Mouse (Mus musculus) limb, embryonic 15.5 days (tissue): ENCODE results near the gene Ttc6. TPM values are rescaled to one million over a fixed set of nuclear protein-coding genes. Genes with fewer than 3 reads are reported as not detected.

Experiments used
- ATAC-seq: fragments of 200-750 bp; cut with Nextera tagmentation; 2 replicates; pipeline ENCODE4 v1.8.0; 2017; ENCODE audit warnings: low read depth, moderate TSS enrichment; ENCODE audit not compliant: insufficient number of reproducible peaks, low FRiP score, low TSS enrichment
- H3K27ac ChIP-seq: fragments of 300-500 bp; sonication (generic); 2 replicates; pipeline ENCODE4 v1.5.1; 2015; ENCODE audit warnings: moderate library complexity, mild to moderate bottlenecking, inconsistent platforms
- H3K27me3 ChIP-seq: fragments of 300-500 bp; sonication (generic); 2 replicates; pipeline ENCODE4 v1.6.1; 2015; ENCODE audit warnings: inconsistent platforms
- H3K36me3 ChIP-seq: fragments of 300-500 bp; sonication (generic); 2 replicates; pipeline ENCODE4 v1.6.1; 2015; ENCODE audit warnings: inconsistent platforms
- H3K4me1 ChIP-seq: fragments of 300-500 bp; sonication (generic); 2 replicates; pipeline ENCODE4 v1.6.1; 2015; ENCODE audit warnings: inconsistent platforms
- H3K4me2 ChIP-seq: fragments of 300-500 bp; sonication (generic); 2 replicates; pipeline ENCODE4 v1.6.1; 2015; ENCODE audit warnings: mild to moderate bottlenecking, inconsistent platforms
- H3K4me3 ChIP-seq: fragments of 300-500 bp; sonication (generic); 2 replicates; pipeline ENCODE4 v1.5.1; 2015; ENCODE audit warnings: mild to moderate bottlenecking, inconsistent platforms
- H3K9ac ChIP-seq: fragments of 300-500 bp; sonication (generic); 2 replicates; pipeline ENCODE4 v1.6.1; 2015; ENCODE audit warnings: inconsistent platforms
- H3K9me3 ChIP-seq: fragments of 300-500 bp; sonication (generic); 2 replicates; pipeline ENCODE4 v1.6.1; 2016; ENCODE audit warnings: inconsistent platforms
- WGBS: fragments of 180-500 bp; shearing (Covaris S2); methylation state at CpG from one replicate; pipeline ENCODE4 v1.1.7; 2015; 5-methylcytosine and 5-hydroxymethylcytosine counted together
- polyA plus RNA-seq: library from polyadenylated mRNA; unstranded; fragments of >200 nt; fragmentation: Nextera tagmentation; extraction: Ambion mirVana; gene quantifications from 2 replicates; pipeline ENCODE4 v1.2.1, GENCODE M21; 2015

The Ttc6 gene
- polyA plus RNA-seq, 1 experiment from 2014 or later: 0.29 TPM

GRCm38 (mm10) chr12:57538588-57539550 lies 25.0 kb upstream of the Ttc6 start:
- ATAC-seq: no peak
- no peaks in the 10 kb centered on the region for H3K36me3 ChIP-seq
- peaks cover 38% of the 10 kb centered on the region for H3K4me1 ChIP-seq
- under 1% methylated on average over 63 of the region's 63 CpGs for WGBS
- H3K4me3 ChIP-seq: peak overlapping the region; percentile 31
- peak overlapping the region; percentile 49 for H3K4me2 ChIP-seq
- no peak overlapping the region for H3K27ac ChIP-seq
- no peaks in the 10 kb centered on the region for H3K9me3 ChIP-seq
- H3K27me3 ChIP-seq: peaks cover 85% of the 10 kb centered on the region
- no peak overlapping the region for H3K9ac ChIP-seq

- Histone ChIP-seq H3K4me2 (no peak overlapping the region), H3K4me1 (peaks cover 37% of the 10 kb centered on the region), H3K4me3 (peak overlapping the region; percentile 31), H3K9ac (no peak overlapping the region), H3K9me3 (no peaks in the 10 kb centered on the region), H3K27me3 (peaks cover 83% of the 10 kb centered on the region), H3K27ac (no peak overlapping the region), H3K36me3 (no peaks in the 10 kb centered on the region)
- ATAC-seq: no peak
- 3% methylated on average over 10 of the region's 10 CpGs for WGBS
These were observed 24.3 kb upstream of the Ttc6 start for GRCm38 (mm10) chr12:57539551-57539985.

- Histone ChIP-seq H3K4me2 (no peak overlapping the region), H3K9me3 (no peaks in the 10 kb centered on the region), H3K4me3 (no peak overlapping the region), H3K27me3 (peaks cover 82% of the 10 kb centered on the region), H3K27ac (no peak overlapping the region), H3K36me3 (no peaks in the 10 kb centered on the region), H3K9ac (no peak overlapping the region), H3K4me1 (peaks cover 41% of the 10 kb centered on the region)
- WGBS: 9% methylated on average over 6 of the region's 6 CpGs
- ATAC-seq: no peak
These were observed 22.8 kb upstream of the Ttc6 start for GRCm38 (mm10) chr12:57541118-57541517.

- ATAC-seq: no peak
- H3K4me3 ChIP-seq: peak overlapping the region; percentile 17
These were observed 21.8 kb upstream of the Ttc6 start for GRCm38 (mm10) chr12:57541931-57542745.

GRCm38 (mm10) chr12:57542746-57543626 lies 20.9 kb upstream of the Ttc6 start:
- H3K9me3 ChIP-seq: no peaks in the 10 kb centered on the region
- H3K27ac ChIP-seq: no peak overlapping the region
- peak overlapping the region; percentile 17 for H3K4me3 ChIP-seq
- 2% methylated on average over 63 of the region's 63 CpGs for WGBS
- H3K4me1 ChIP-seq: peaks cover 50% of the 10 kb centered on the region
- peaks cover 85% of the 10 kb centered on the region for H3K27me3 ChIP-seq
- peak overlapping the region; percentile 15 for H3K4me2 ChIP-seq
- no peak for ATAC-seq
- H3K9ac ChIP-seq: no peak overlapping the region
- no peaks in the 10 kb centered on the region for H3K36me3 ChIP-seq

More at GRCm38 (mm10) chr12:57541931-57542745, 21.8 kb upstream of the Ttc6 start:
- no peaks in the 10 kb centered on the region for H3K9me3 ChIP-seq
- H3K9ac ChIP-seq: no peak overlapping the region
- H3K36me3 ChIP-seq: no peaks in the 10 kb centered on the region
- H3K27ac ChIP-seq: no peak overlapping the region
- peak overlapping the region; percentile 15; the same call in 1 of the 2 replicates for H3K4me2 ChIP-seq
- 2% methylated on average over 46 of the region's 46 CpGs for WGBS
- H3K4me1 ChIP-seq: peaks cover 50% of the 10 kb centered on the region
- H3K27me3 ChIP-seq: peaks cover 82% of the 10 kb centered on the region

GRCm38 (mm10) chr12:57543627-57543991 lies 20.3 kb upstream of the Ttc6 start:
- H3K4me2 ChIP-seq: no peak overlapping the region; the same call in 1 of the 2 replicates
- ATAC-seq: no peak
- H3K9ac ChIP-seq: no peak overlapping the region
- 4% methylated on average over 10 of the region's 10 CpGs for WGBS
- no peaks in the 10 kb centered on the region for H3K9me3 ChIP-seq
- 0 out of 2 replicates have a peak overlapping the region, but pooled peaks have one; percentile 17 for H3K4me3 ChIP-seq
- H3K27ac ChIP-seq: no peak overlapping the region
- peaks cover 85% of the 10 kb centered on the region for H3K27me3 ChIP-seq
- H3K36me3 ChIP-seq: no peaks in the 10 kb centered on the region
- peaks cover 50% of the 10 kb centered on the region for H3K4me1 ChIP-seq

GRCm38 (mm10) chr12:57544641-57545370 lies 19.1 kb upstream of the Ttc6 start:
- no peak overlapping the region for H3K27ac ChIP-seq
- peak overlapping the region; percentile 93 for H3K4me2 ChIP-seq
- peaks cover 49% of the 10 kb centered on the region for H3K4me1 ChIP-seq
- H3K9ac ChIP-seq: no peak overlapping the region
- ATAC-seq: no peak
- H3K4me3 ChIP-seq: peak overlapping the region; percentile 49
- H3K27me3 ChIP-seq: peaks cover 87% of the 10 kb centered on the region
- H3K9me3 ChIP-seq: no peaks in the 10 kb centered on the region
- under 1% methylated on average over 31 of the region's 31 CpGs for WGBS
- no peaks in the 10 kb centered on the region for H3K36me3 ChIP-seq

- no peak overlapping the region for H3K27ac ChIP-seq
- peak; percentile 37; the same call in 1 of the 2 replicates for ATAC-seq
- H3K9me3 ChIP-seq: no peaks in the 10 kb centered on the region
- peak overlapping the region; percentile 93 for H3K4me2 ChIP-seq
- peak overlapping the region; percentile 49 for H3K4me3 ChIP-seq
- peaks cover 92% of the 10 kb centered on the region for H3K27me3 ChIP-seq
- H3K9ac ChIP-seq: no peak overlapping the region
- H3K36me3 ChIP-seq: no peaks in the 10 kb centered on the region
- WGBS: under 1% methylated on average over 99 of the region's 106 CpGs
- H3K4me1 ChIP-seq: peaks cover 54% of the 10 kb centered on the region
These were observed 18.3 kb upstream of the Ttc6 start for GRCm38 (mm10) chr12:57545371-57546241.

GRCm38 (mm10) chr12:57546415-57547201 lies 17.3 kb upstream of the Ttc6 start, which contains the start of gene Foxa1:
Gene Foxa1, minus strand, starts transcription at chr12:57546916.
- H3K36me3 ChIP-seq: no peaks in the 10 kb centered on the region
- no peak within 1 kb of the TSS for H3K27ac ChIP-seq
- H3K4me3 ChIP-seq: peak within 1 kb of the TSS; percentile 49
- peaks cover 92% of the 10 kb centered on the region for H3K27me3 ChIP-seq
- peak within 1 kb of the TSS; percentile 93 for H3K4me2 ChIP-seq
- under 1% methylated on average over 32 of the region's 32 CpGs for WGBS
- no peak for ATAC-seq
- H3K9me3 ChIP-seq: no peaks in the 10 kb centered on the region
- H3K4me1 ChIP-seq: peaks cover 54% of the 10 kb centered on the region
- no peak within 1 kb of the TSS for H3K9ac ChIP-seq
